Mouse (Mus musculus) forebrain, postnatal 0 days (tissue): Measurements from ENCODE around the gene Trrap. TPM values are rescaled to one million over a fixed set of nuclear protein-coding genes. Genes with fewer than 3 reads are reported as not detected.

ENCODE experiments used
- ATAC-seq: fragments of 200-750 bp; cut with Nextera tagmentation; 2 replicates; pipeline ENCODE4 v1.8.0; 2017; ENCODE audit warnings: mild to moderate bottlenecking, moderate library complexity
- DNase-seq: peaks from one replicate; pipeline ENCODE4 v3.0.0-alpha.2; 2015
- H3K27ac ChIP-seq: fragments of 300-500 bp; sonication (generic); 2 replicates; pipeline ENCODE4 v1.5.1; 2014; ENCODE audit warnings: low read depth, mild to moderate bottlenecking, antibody characterized with exemption, low read length, moderate library complexity, mixed read lengths
- H3K27me3 ChIP-seq: fragments of 300-500 bp; sonication (generic); 2 replicates; pipeline ENCODE4 v1.6.1; 2014; ENCODE audit warnings: mild to moderate bottlenecking, low read length, mixed read lengths; ENCODE audit not compliant: insufficient read depth
- H3K36me3 ChIP-seq: fragments of 300-500 bp; sonication (generic); 2 replicates; pipeline ENCODE4 v1.6.1; 2014; ENCODE audit warnings: mild to moderate bottlenecking, moderate library complexity; ENCODE audit not compliant: insufficient read depth
- H3K4me1 ChIP-seq: fragments of 300-500 bp; sonication (generic); 2 replicates; pipeline ENCODE4 v1.6.1; 2014; ENCODE audit warnings: antibody characterized with exemption; ENCODE audit not compliant: insufficient read depth
- H3K4me2 ChIP-seq: fragments of 300-500 bp; sonication (generic); 2 replicates; pipeline ENCODE4 v1.6.1; 2014; ENCODE audit warnings: low read depth, mild to moderate bottlenecking, moderate library complexity
- H3K4me3 ChIP-seq: fragments of 300-500 bp; sonication (generic); 2 replicates; pipeline ENCODE4 v1.5.1; 2014; ENCODE audit warnings: low read depth, low read length, mixed read lengths
- H3K9ac ChIP-seq: fragments of 300-500 bp; sonication (generic); 2 replicates; pipeline ENCODE4 v1.6.1; 2014; ENCODE audit warnings: mild to moderate bottlenecking
- H3K9me3 ChIP-seq: fragments of 300-500 bp; sonication (generic); 2 replicates; pipeline ENCODE4 v1.6.1; 2016; ENCODE audit warnings: low read length
- CTCF ChIP-seq: sonication (generic); IDR thresholded peaks from 2 replicates; pipeline ENCODE4 v1.5.1; 2016; ENCODE audit warnings: antibody characterized with exemption, control low read depth, low read depth
- WGBS: fragments of 180-500 bp; shearing (Covaris S2); extraction: QIAGEN DNeasy Blood & Tissue Kit; methylation state at CpG from one replicate; pipeline ENCODE4 v1.1.7; 2014; 5-methylcytosine and 5-hydroxymethylcytosine counted together
- polyA plus RNA-seq: library from polyadenylated mRNA; unstranded; fragments of >200 nt; fragmentation: Nextera tagmentation; extraction: Ambion mirVana; gene quantifications from 2 replicates; pipeline ENCODE4 v1.2.1, GENCODE M21; 2015
- total RNA-seq: library from RNA; depleted of rRNA; stranded (reverse); fragments of >200 nt; gene quantifications from 2 replicates; pipeline ENCODE4 v1.2.3, GENCODE M21; 2014

The Trrap gene
- total and polyA plus RNA-seq, 2 experiments from 2014 or later: 47.1 to 125 TPM

GRCm38 (mm10) chr5:144769067-144769482 is 1.5 kb downstream of the Trrap start:
- peak overlapping the region; percentile 81 for H3K4me2 ChIP-seq
- no peak for ATAC-seq
- H3K36me3 ChIP-seq: peaks cover 30% of the 10 kb centered on the region
- peak overlapping the region; percentile 77 for H3K9ac ChIP-seq
- H3K4me1 ChIP-seq: peaks cover 6% of the 10 kb centered on the region; the same call in 1 of the 2 replicates
- peak overlapping the region; percentile 61 for H3K4me3 ChIP-seq
- TF ChIP-seq CTCF: no peak
- peak overlapping the region; percentile 96 for H3K27ac ChIP-seq
- 25% methylated on average over 8 of the region's 8 CpGs for WGBS
- no peaks in the 10 kb centered on the region for H3K9me3 ChIP-seq
- DNase-seq: no peak
- no peaks in the 10 kb centered on the region for H3K27me3 ChIP-seq

- no peak overlapping the region for H3K27ac ChIP-seq
- H3K9ac ChIP-seq: no peak overlapping the region
- WGBS: 93% methylated on average over 6 of the region's 6 CpGs
- ATAC-seq (no peak), DNase-seq (no peak)
- peaks cover 6% of the 10 kb centered on the region; the same call in 1 of the 2 replicates for H3K4me1 ChIP-seq
- H3K4me2 ChIP-seq: no peak overlapping the region
- TF ChIP-seq CTCF: no peak
- peaks cover 68% of the 10 kb centered on the region for H3K36me3 ChIP-seq
- no peaks in the 10 kb centered on the region for H3K9me3 ChIP-seq
- no peaks in the 10 kb centered on the region for H3K27me3 ChIP-seq
- no peak overlapping the region for H3K4me3 ChIP-seq
These were observed 5.7 kb downstream of the Trrap start for GRCm38 (mm10) chr5:144773231-144773630.

- Histone ChIP-seq H3K4me3 (no peak overlapping the region), H3K27ac (no peak overlapping the region), H3K4me1 (no peaks in the 10 kb centered on the region), H3K9me3 (no peaks in the 10 kb centered on the region), H3K4me2 (no peak overlapping the region), H3K36me3 (peaks cover 93% of the 10 kb centered on the region), H3K27me3 (no peaks in the 10 kb centered on the region), H3K9ac (no peak overlapping the region)
- WGBS: 90% methylated on average over 8 of the region's 8 CpGs
- DNase-seq (no peak), ATAC-seq (no peak)
- TF ChIP-seq CTCF: no peak
These were observed 13.1 kb downstream of the Trrap start for GRCm38 (mm10) chr5:144780654-144781053.

GRCm38 (mm10) chr5:144786464-144786863 is 18.9 kb downstream of the Trrap start:
- no peak overlapping the region for H3K9ac ChIP-seq
- 96% methylated on average over 18 of the region's 18 CpGs for WGBS
- no peaks in the 10 kb centered on the region for H3K27me3 ChIP-seq
- H3K4me1 ChIP-seq: no peaks in the 10 kb centered on the region
- H3K4me2 ChIP-seq: no peak overlapping the region
- no peaks in the 10 kb centered on the region for H3K9me3 ChIP-seq
- no peak for TF ChIP-seq CTCF
- no peak for ATAC-seq
- H3K27ac ChIP-seq: no peak overlapping the region
- H3K36me3 ChIP-seq: peaks cover 90% of the 10 kb centered on the region
- DNase-seq: no peak
- H3K4me3 ChIP-seq: no peak overlapping the region

- ATAC-seq (no peak), DNase-seq (no peak)
- H3K27ac ChIP-seq: no peak overlapping the region
- H3K36me3 ChIP-seq: peaks cover 99% of the 10 kb centered on the region
- no peak overlapping the region for H3K9ac ChIP-seq
- WGBS: 86% methylated on average over 5 of the region's 5 CpGs
- no peak overlapping the region for H3K4me2 ChIP-seq
- H3K4me3 ChIP-seq: no peak overlapping the region
- H3K4me1 ChIP-seq: no peaks in the 10 kb centered on the region
- no peaks in the 10 kb centered on the region for H3K9me3 ChIP-seq
- H3K27me3 ChIP-seq: no peaks in the 10 kb centered on the region
- TF ChIP-seq CTCF: no peak
These were observed 25.8 kb downstream of the Trrap start for GRCm38 (mm10) chr5:144793374-144793773.

GRCm38 (mm10) chr5:144794687-144795086 is 27.2 kb downstream of the Trrap start:
- H3K36me3 ChIP-seq: peaks cover 99% of the 10 kb centered on the region
- peak; percentile 15 for DNase-seq
- 67% methylated on average over 6 of the region's 6 CpGs for WGBS
- no peak overlapping the region for H3K4me2 ChIP-seq
- no peak overlapping the region for H3K27ac ChIP-seq
- no peak overlapping the region for H3K4me3 ChIP-seq
- H3K27me3 ChIP-seq: no peaks in the 10 kb centered on the region
- no peaks in the 10 kb centered on the region for H3K9me3 ChIP-seq
- peak; percentile 68 for TF ChIP-seq CTCF
- no peak overlapping the region for H3K9ac ChIP-seq
- no peaks in the 10 kb centered on the region for H3K4me1 ChIP-seq
- ATAC-seq: peak; percentile 20; the same call in 1 of the 2 replicates

- Histone ChIP-seq H3K36me3 (peaks cover 99% of the 10 kb centered on the region), H3K9ac (no peak overlapping the region), H3K4me1 (no peaks in the 10 kb centered on the region), H3K27me3 (no peaks in the 10 kb centered on the region), H3K4me2 (no peak overlapping the region), H3K9me3 (no peaks in the 10 kb centered on the region), H3K27ac (no peak overlapping the region), H3K4me3 (no peak overlapping the region)
- ATAC-seq (no peak), DNase-seq (no peak)
- TF ChIP-seq CTCF: no peak
- WGBS: 96% methylated on average over 7 of the region's 7 CpGs
These were observed 29.6 kb downstream of the Trrap start for GRCm38 (mm10) chr5:144797116-144797515.

- WGBS: 94% methylated on average over 8 of the region's 8 CpGs
These were observed 35.5 kb downstream of the Trrap start for GRCm38 (mm10) chr5:144803066-144803465.

More at GRCm38 (mm10) chr5:144803066-144803465, 35.5 kb downstream of the Trrap start:
- H3K9me3 ChIP-seq: no peaks in the 10 kb centered on the region
- H3K27ac ChIP-seq: no peak overlapping the region
- ATAC-seq (no peak), DNase-seq (no peak)
- no peaks in the 10 kb centered on the region for H3K4me1 ChIP-seq
- no peak overlapping the region for H3K9ac ChIP-seq
- H3K27me3 ChIP-seq: no peaks in the 10 kb centered on the region
- peaks cover 99% of the 10 kb centered on the region for H3K36me3 ChIP-seq
- no peak for TF ChIP-seq CTCF
- no peak overlapping the region for H3K4me3 ChIP-seq
- H3K4me2 ChIP-seq: no peak overlapping the region
